Mouse (Mus musculus) Patski (cell line): ENCODE results near the gene Mios. TPM values are rescaled to one million over a fixed set of nuclear protein-coding genes. Genes with fewer than 3 reads are reported as not detected.
A peak's percentile ranks its signal among the peaks of the same experiment; 100 is the strongest.

Source experiments
- ATAC-seq: fragments of 100-300 bp; one replicate; pipeline ENCODE4 v1.8.0; 2021
- CTCF ChIA-PET: fragments of 350-600 bp; sonication (Branson Sonifier 250); formaldehyde crosslinking; loops from one replicate; lab custom pipeline; 2022; ENCODE audit warnings: inconsistent platforms; lab: Charles Lee
- POLR2A ChIA-PET: fragments of 350-600 bp; sonication (Branson Sonifier 250); formaldehyde crosslinking; loops from one replicate; lab custom pipeline; 2022; ENCODE audit warnings: antibody characterized with exemption, inconsistent platforms; lab: Charles Lee
- DNase-seq: peaks from one replicate; pipeline ENCODE4 v3.0.0-alpha.2; 2011; ENCODE audit warnings: low read depth, low spot score
- H3K27me3 ChIP-seq: fragments of 371-371 bp; one replicate; pipeline ENCODE4 v1.5.1; 2021
- CTCF ChIP-seq: fragments of 100-300 bp; IDR thresholded peaks from one replicate; pipeline ENCODE4 v1.5.1; 2021
- in situ Hi-C: fragments of 300-500 bp; cut with MboI; formaldehyde crosslinking; loops from 3 replicates; pipeline ENCODE4 v1.11.1; 2018; ENCODE audit warnings: low pct_unique_long_range_greater_than_20kb, mixed read lengths
- polyA plus RNA-seq: library from polyadenylated mRNA; unstranded; gene quantifications from one replicate; pipeline ENCODE4 v1.2.3, GENCODE M21; 2021

The Mios gene
- 9.9 TPM for polyA plus RNA-seq

DNA sequence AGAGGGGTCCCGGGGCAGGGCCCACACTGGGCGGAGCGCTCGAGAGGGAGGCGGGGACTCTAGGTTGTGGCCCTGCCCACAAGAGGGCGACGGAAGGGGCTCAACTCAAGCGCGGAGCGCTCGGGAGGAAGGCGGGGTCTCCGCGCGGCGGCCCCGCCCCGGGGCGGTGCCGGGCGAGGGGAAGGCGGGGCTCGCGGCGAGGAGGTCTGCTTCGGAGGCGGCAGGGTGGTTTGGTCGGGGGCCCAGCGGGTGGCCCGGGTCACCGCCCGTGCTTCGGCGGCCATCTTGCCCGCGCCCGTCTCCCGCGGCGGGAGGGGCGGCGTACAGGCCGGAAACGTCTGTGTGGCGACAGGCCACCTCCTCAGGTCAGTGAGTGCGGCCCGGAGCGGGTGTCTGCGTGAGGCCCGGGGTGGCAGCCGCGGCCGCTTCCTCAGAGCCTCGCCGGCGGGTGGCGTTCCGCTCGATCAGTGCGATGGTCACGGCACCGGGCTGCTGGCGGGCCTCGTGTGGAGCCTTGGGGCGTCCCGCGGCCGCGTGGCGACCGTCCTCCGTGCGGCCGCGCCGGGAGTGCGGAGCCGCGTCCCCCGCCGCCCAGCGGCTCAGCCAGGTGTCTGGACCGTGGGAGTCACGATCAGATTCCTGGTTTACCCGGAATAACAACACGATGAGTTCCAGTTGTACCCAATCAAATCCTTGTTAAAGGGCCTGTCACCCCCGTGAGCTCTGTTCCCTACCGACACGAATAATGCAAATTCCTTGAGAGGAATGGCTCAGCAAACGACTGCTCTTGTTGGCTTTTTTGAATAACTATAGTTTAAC lies at the start of gene Mios:
Gene Mios (plus strand): TSS at position 176 of the 819 bp plus-strand sequence.
- ChIA-PET CTCF (no interaction called here), POLR2A (interaction anchor here (0.6 kb wide), 1 partner anchor 99 kb away, joined by 3 read pairs; no protein-coding TSS in a partner anchor)
- peak; percentile 45 for TF ChIP-seq CTCF
- DNase-seq (peak; percentile 19), ATAC-seq (peak; percentile 94)
- H3K27me3 ChIP-seq: no peaks in the 10 kb centered on the region
- in situ Hi-C loops: no loop called here

GRCm38 (mm10) chr6:8160001-8160400 lies 49.0 kb upstream of the Mios start:
- H3K27me3 ChIP-seq: peaks cover 10% of the 10 kb centered on the region
- POLR2A ChIA-PET: no interaction called here
- in situ Hi-C loops: no loop called here
- DNase-seq (no peak), ATAC-seq (no peak)
- CTCF ChIA-PET: no interaction called here
- no peak for TF ChIP-seq CTCF

DNA sequence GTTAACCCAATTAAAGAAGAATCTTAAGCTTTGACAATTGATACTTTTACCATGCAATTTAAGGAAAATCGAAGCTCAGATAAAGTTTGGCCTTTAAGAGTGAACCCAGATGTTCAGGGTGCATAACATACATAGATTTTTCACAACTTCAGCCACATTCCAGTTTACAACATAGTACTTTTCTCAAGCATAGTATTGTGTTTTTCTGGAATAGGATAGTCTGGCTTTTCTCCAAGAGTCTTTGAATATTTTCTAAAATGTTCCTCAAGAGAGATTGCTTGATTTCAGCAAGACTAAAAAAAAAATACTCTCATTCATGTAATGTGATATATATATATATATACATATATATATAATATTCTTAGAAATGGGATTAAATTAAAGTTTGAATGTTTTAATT lies 44.3 kb upstream of the Mios start:
- in situ Hi-C loops: no loop called here
- no peak for DNase-seq
- POLR2A ChIA-PET: no interaction called here
- TF ChIP-seq CTCF: no peak
- peaks cover 3% of the 10 kb centered on the region for H3K27me3 ChIP-seq
- ATAC-seq: no peak
- CTCF ChIA-PET: no interaction called here

GRCm38 (mm10) chr6:8172101-8172500 lies 36.9 kb upstream of the Mios start:
- in situ Hi-C loops: no loop called here
- peaks cover 5% of the 10 kb centered on the region for H3K27me3 ChIP-seq
- no peak for TF ChIP-seq CTCF
- POLR2A ChIA-PET: no interaction called here
- DNase-seq (no peak), ATAC-seq (no peak)
- CTCF ChIA-PET: no interaction called here

GRCm38 (mm10) chr6:8174062-8174461 lies 35.0 kb upstream of the Mios start:
- ChIA-PET CTCF (no interaction called here), POLR2A (no interaction called here)
- H3K27me3 ChIP-seq: peaks cover 5% of the 10 kb centered on the region
- no peak for DNase-seq
- ATAC-seq: no peak
- in situ Hi-C loops: no loop called here
- no peak for TF ChIP-seq CTCF

- ATAC-seq: no peak
- DNase-seq: no peak
- in situ Hi-C loops: no loop called here
- peaks cover 9% of the 10 kb centered on the region for H3K27me3 ChIP-seq
- POLR2A ChIA-PET: no interaction called here
- no peak for TF ChIP-seq CTCF
- CTCF ChIA-PET: no interaction called here
Measured at GRCm38 (mm10) chr6:8175346-8175745, 33.7 kb upstream of the Mios start.

DNA sequence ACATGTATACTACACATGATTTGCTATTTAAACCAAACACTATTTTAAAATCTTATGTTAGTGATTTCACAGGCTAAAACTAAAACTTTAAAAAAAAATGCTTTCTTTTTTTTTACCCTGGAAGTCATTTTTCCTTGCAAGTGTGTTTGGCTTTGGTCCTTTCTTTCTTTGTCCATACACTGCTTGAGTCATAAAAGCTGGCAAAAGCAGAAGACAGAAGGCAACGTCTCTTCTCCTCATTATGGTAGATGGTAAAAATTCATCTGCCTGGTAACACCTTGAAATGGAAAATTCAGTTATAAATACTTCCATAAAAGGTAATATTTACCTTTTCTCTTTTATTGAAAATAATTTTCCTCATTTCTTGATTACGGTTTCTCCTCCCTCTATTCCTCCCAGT lies 32.9 kb upstream of the Mios start:
- no peak for TF ChIP-seq CTCF
- ChIA-PET POLR2A (interaction anchor here (0.7 kb wide), 1 partner anchor 9 kb away, joined by 3 read pairs; no protein-coding TSS in a partner anchor), CTCF (no interaction called here)
- no peak for ATAC-seq
- in situ Hi-C loops: no loop called here
- no peak for DNase-seq
- H3K27me3 ChIP-seq: peaks cover 9% of the 10 kb centered on the region

DNA sequence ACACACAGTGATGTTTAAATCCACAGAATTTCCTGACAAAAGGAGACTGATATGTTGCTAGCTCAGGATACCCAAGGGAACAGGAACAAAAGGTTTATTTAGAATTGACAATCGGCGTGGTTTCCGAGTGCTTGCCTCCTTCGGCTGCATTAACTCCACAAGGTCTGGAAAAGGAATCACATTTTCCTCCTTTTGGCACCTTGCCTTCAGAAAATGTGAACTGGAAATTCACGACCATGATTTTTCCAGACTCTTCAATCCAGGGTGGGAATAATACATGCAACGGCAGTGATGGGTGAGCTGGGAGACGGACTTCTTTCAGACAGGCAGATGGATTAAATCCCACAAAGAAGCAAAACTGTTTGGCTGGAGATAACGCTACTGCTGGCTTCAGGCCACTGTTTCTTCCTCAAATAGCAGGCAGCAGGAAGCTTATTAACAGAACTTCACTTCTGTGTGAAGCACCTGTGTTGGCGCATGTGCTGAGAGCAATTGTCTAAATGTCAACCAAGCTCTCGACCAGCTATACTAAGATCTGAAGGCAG lies 30.6 kb upstream of the Mios start:
- ATAC-seq (no peak), DNase-seq (no peak)
- peaks cover 9% of the 10 kb centered on the region for H3K27me3 ChIP-seq
- TF ChIP-seq CTCF: no peak
- in situ Hi-C loops: no loop called here
- POLR2A ChIA-PET: interaction anchor here (0.8 kb wide), 1 partner anchor 169 kb away, joined by 3 read pairs; no protein-coding TSS in a partner anchor
- CTCF ChIA-PET: no interaction called here

DNA sequence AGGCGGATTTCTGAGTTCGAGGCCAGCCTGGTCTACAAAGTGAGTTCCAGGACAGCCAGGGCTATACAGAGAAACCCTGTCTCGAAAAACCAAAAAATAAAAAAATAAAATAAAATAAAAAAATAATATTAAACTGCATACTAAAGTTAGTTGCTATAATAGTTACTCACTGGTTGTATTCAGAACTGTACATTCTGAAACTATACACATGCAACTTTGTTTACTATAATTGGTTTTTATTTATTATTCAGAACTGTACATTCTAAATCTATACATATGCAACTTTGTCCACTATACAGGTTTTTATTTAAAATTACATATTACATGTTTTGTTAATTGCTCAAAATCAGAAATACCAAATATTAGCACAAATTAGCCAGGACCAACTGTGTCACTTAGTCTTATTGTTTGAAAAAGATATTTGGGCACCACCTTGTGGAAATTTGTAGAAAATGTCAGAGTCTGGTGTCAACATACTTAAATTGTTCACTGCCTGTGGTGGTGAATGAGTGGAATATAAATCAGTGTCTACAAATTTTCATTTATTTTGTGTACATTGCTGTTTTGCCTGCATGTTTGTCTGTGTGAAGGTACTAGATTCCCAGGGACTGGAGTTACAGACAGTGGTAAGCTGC lies 20.3 kb upstream of the Mios start:
- ATAC-seq (no peak), DNase-seq (no peak)
- TF ChIP-seq CTCF: peak; percentile 39
- POLR2A ChIA-PET: no interaction called here
- no peaks in the 10 kb centered on the region for H3K27me3 ChIP-seq
- CTCF ChIA-PET: no interaction called here
- in situ Hi-C loops: loop anchor here (10.0 kb wide), 1 partner anchor 454 kb away; no protein-coding TSS in a partner anchor

GRCm38 (mm10) chr6:8189917-8190316 lies 19.1 kb upstream of the Mios start:
- H3K27me3 ChIP-seq: no peaks in the 10 kb centered on the region
- POLR2A ChIA-PET: no interaction called here
- in situ Hi-C loops: loop anchor here (10.0 kb wide), 1 partner anchor 455 kb away; no protein-coding TSS in a partner anchor
- ATAC-seq (no peak), DNase-seq (no peak)
- CTCF ChIA-PET: no interaction called here
- no peak for TF ChIP-seq CTCF

GRCm38 (mm10) chr6:8192517-8192916 lies 16.5 kb upstream of the Mios start, which contains the start of gene Col28a1:
Gene Col28a1 (minus strand): TSS chr6:8192617.
- TF ChIP-seq CTCF: no peak
- ATAC-seq (no peak), DNase-seq (no peak)
- no peaks in the 10 kb centered on the region for H3K27me3 ChIP-seq
- CTCF ChIA-PET: no interaction called here
- in situ Hi-C loops: no loop called here
- POLR2A ChIA-PET: no interaction called here
